Mouse (Mus musculus) limb, embryonic 10.5 days (tissue): ENCODE data around the gene Rab13. TPM values are rescaled to one million over a fixed set of nuclear protein-coding genes. Genes with fewer than 3 reads are reported as not detected.

Source experiments
- DNase-seq: peaks from one replicate; pipeline ENCODE4 v3.0.0-alpha.2; 2017; ENCODE audit warnings: low spot score
- H3K27ac ChIP-seq: fragments of 300-500 bp; sonication (generic); 2 replicates; pipeline ENCODE4 v1.5.1; 2016; ENCODE audit warnings: mild to moderate bottlenecking
- H3K27me3 ChIP-seq: fragments of 300-500 bp; sonication (generic); 2 replicates; pipeline ENCODE4 v1.6.1; 2016; ENCODE audit warnings: low read depth, mild to moderate bottlenecking; ENCODE audit not compliant: poor library complexity, severe bottlenecking
- H3K36me3 ChIP-seq: fragments of 300-500 bp; sonication (generic); 2 replicates; pipeline ENCODE4 v1.6.1; 2016; ENCODE audit warnings: mild to moderate bottlenecking, moderate library complexity
- H3K4me1 ChIP-seq: fragments of 300-500 bp; sonication (generic); 2 replicates; pipeline ENCODE4 v1.6.1; 2016
- H3K4me3 ChIP-seq: fragments of 300-500 bp; sonication (generic); 2 replicates; pipeline ENCODE4 v1.5.1; 2016; ENCODE audit warnings: mild to moderate bottlenecking, moderate library complexity
- H3K9me3 ChIP-seq: fragments of 300-500 bp; sonication (generic); replicated peaks from 2 replicates; pipeline ENCODE4 v1.6.1; 2016; ENCODE audit warnings: mild to moderate bottlenecking
- WGBS: fragments of 180-500 bp; shearing (Covaris S2); methylation state at CpG from one replicate; pipeline ENCODE4 v1.1.7; 2016; 5-methylcytosine and 5-hydroxymethylcytosine counted together
- microRNA-seq: library from miRNA; unstranded; fragments of <30 nt; microRNA quantifications from one replicate; pipeline ENCODE4, GENCODE M21; 2017
- polyA plus RNA-seq: library from polyadenylated mRNA; unstranded; fragments of >200 nt; fragmentation: Nextera tagmentation; extraction: Ambion mirVana; gene quantifications from 2 replicates; pipeline ENCODE4 v1.2.1, GENCODE M21; 2016

Rab13 gene
- polyA plus RNA-seq, 1 experiment from 2014 or later: 25.6 TPM

GRCm38 (mm10) chr3:90268971-90269370 lies 55.5 kb downstream of the Rab13 start:
- 90% methylated on average over 16 of the region's 16 CpGs for WGBS
- H3K4me1 ChIP-seq: peaks cover 18% of the 10 kb centered on the region
- no peaks in the 10 kb centered on the region for H3K27me3 ChIP-seq
- no peak overlapping the region for H3K4me3 ChIP-seq
- DNase-seq: no peak
- H3K9me3 ChIP-seq: no peaks in the 10 kb centered on the region
- H3K27ac ChIP-seq: no peak overlapping the region
- peaks cover 60% of the 10 kb centered on the region for H3K36me3 ChIP-seq

- H3K27me3 ChIP-seq: no peaks in the 10 kb centered on the region
- H3K27ac ChIP-seq: no peak overlapping the region
- no peak overlapping the region for H3K4me3 ChIP-seq
- peaks cover 11% of the 10 kb centered on the region for H3K4me1 ChIP-seq
- peaks cover 67% of the 10 kb centered on the region for H3K36me3 ChIP-seq
- H3K9me3 ChIP-seq: no peaks in the 10 kb centered on the region
- no peak for DNase-seq
- WGBS: 95% methylated on average over 8 of the region's 8 CpGs
These were observed 57.3 kb downstream of the Rab13 start for GRCm38 (mm10) chr3:90270784-90271183.

GRCm38 (mm10) chr3:90272170-90272569 lies 58.7 kb downstream of the Rab13 start:
- Histone ChIP-seq H3K4me3 (no peak overlapping the region), H3K27ac (no peak overlapping the region), H3K27me3 (no peaks in the 10 kb centered on the region), H3K9me3 (no peaks in the 10 kb centered on the region), H3K4me1 (peaks cover 5% of the 10 kb centered on the region), H3K36me3 (peaks cover 80% of the 10 kb centered on the region)
- peak; percentile 25 for DNase-seq
- WGBS: 71% methylated on average over 9 of the region's 9 CpGs

- no peak for DNase-seq
- Histone ChIP-seq H3K4me3 (no peak overlapping the region), H3K27ac (no peak overlapping the region), H3K36me3 (peaks cover 80% of the 10 kb centered on the region), H3K9me3 (no peaks in the 10 kb centered on the region), H3K27me3 (no peaks in the 10 kb centered on the region), H3K4me1 (peaks cover 5% of the 10 kb centered on the region)
- 94% methylated on average over 22 of the region's 22 CpGs for WGBS
These were observed 60.4 kb downstream of the Rab13 start for GRCm38 (mm10) chr3:90273855-90274254.

- peaks cover 86% of the 10 kb centered on the region for H3K36me3 ChIP-seq
- WGBS: 91% methylated on average over 11 of the region's 11 CpGs
- no peaks in the 10 kb centered on the region for H3K27me3 ChIP-seq
- H3K9me3 ChIP-seq: no peaks in the 10 kb centered on the region
- DNase-seq: no peak
- H3K27ac ChIP-seq: no peak overlapping the region
- no peak overlapping the region for H3K4me3 ChIP-seq
- peaks cover 5% of the 10 kb centered on the region for H3K4me1 ChIP-seq
These were observed 61.8 kb downstream of the Rab13 start for GRCm38 (mm10) chr3:90275286-90275685.

Small RNA genes lying within 50 kb of the gene (microRNA-seq; reads per million reads assigned to microRNA genes)
- gene Mir7012: not detected

Other genes starting within 250 kb of the Rab13 start
- 308 and 315 TPM in 2 replicates for gene Hax1, start 214.9 kb upstream of the Rab13 start, polyA plus RNA-seq
- gene 4933434E20Rik, start 162.1 kb upstream of the Rab13 start, polyA plus RNA-seq: 171 and 183 TPM in 2 replicates
- gene Ubap2l, start 161.1 kb upstream of the Rab13 start, polyA plus RNA-seq: 234 and 244 TPM in 2 replicates
- 634 and 641 TPM in 2 replicates for gene Tpm3, start 141.0 kb upstream of the Rab13 start, polyA plus RNA-seq
- gene Nup210l, start 109.6 kb upstream of the Rab13 start, polyA plus RNA-seq: 0.63 and 0.65 TPM in 2 replicates
- 1,143 and 1,168 TPM in 2 replicates for gene Rps27, start within 50 bp of the Rab13 start, polyA plus RNA-seq
- 71.4 and 73.5 TPM in 2 replicates for gene Jtb, start 17.9 kb downstream of the Rab13 start, polyA plus RNA-seq
- 4.0 and 8.9 TPM in 2 replicates for gene Creb3l4, start 29.8 kb downstream of the Rab13 start, polyA plus RNA-seq
- 55.6 and 60.1 TPM in 2 replicates for gene Slc39a1, start 34.5 kb downstream of the Rab13 start, polyA plus RNA-seq
- gene Crtc2, start 40.5 kb downstream of the Rab13 start, polyA plus RNA-seq: 26.5 and 31.6 TPM in 2 replicates
- gene Dennd4b, start 51.5 kb downstream of the Rab13 start, polyA plus RNA-seq: 3.4 and 5.1 TPM in 2 replicates
- 14.3 and 15.6 TPM in 2 replicates for gene Gatad2b, start 79.5 kb downstream of the Rab13 start, polyA plus RNA-seq
- gene Slc27a3, start 176.2 kb downstream of the Rab13 start, polyA plus RNA-seq: 37.4 and 41.9 TPM in 2 replicates
- gene Ints3, start 219.9 kb downstream of the Rab13 start, polyA plus RNA-seq: 53.3 and 53.5 TPM in 2 replicates